Mouse (Mus musculus) neural tube, embryonic 14.5 days (tissue): Measurements from ENCODE around the gene Wdr91. TPM values are rescaled to one million over a fixed set of nuclear protein-coding genes. Genes with fewer than 3 reads are reported as not detected.

ENCODE experiments used
- ATAC-seq: fragments of 200-750 bp; cut with Nextera tagmentation; 2 replicates; pipeline ENCODE4 v1.8.0; 2017; ENCODE audit warnings: low read depth, mild to moderate bottlenecking, moderate TSS enrichment, moderate library complexity
- H3K27ac ChIP-seq: fragments of 300-500 bp; sonication (generic); 2 replicates; pipeline ENCODE4 v1.5.1; 2014; ENCODE audit warnings: low read depth, mild to moderate bottlenecking, control low read depth, low read length, moderate library complexity, mixed read lengths
- H3K27me3 ChIP-seq: fragments of 300-500 bp; sonication (generic); 2 replicates; pipeline ENCODE4 v1.6.1; 2014; ENCODE audit warnings: low read length; ENCODE audit not compliant: control insufficient read depth, insufficient read depth
- H3K36me3 ChIP-seq: fragments of 300-500 bp; sonication (generic); 2 replicates; pipeline ENCODE4 v1.6.1; 2014; ENCODE audit warnings: low read length, mixed read lengths; ENCODE audit not compliant: control insufficient read depth, insufficient read depth
- H3K4me1 ChIP-seq: fragments of 300-500 bp; sonication (generic); 2 replicates; pipeline ENCODE4 v1.6.1; 2014; ENCODE audit warnings: low read length; ENCODE audit not compliant: control insufficient read depth, insufficient read depth
- H3K4me2 ChIP-seq: fragments of 300-500 bp; sonication (generic); 2 replicates; pipeline ENCODE4 v1.6.1; 2014; ENCODE audit warnings: mild to moderate bottlenecking, low read depth, low read length, control low read depth
- H3K4me3 ChIP-seq: fragments of 300-500 bp; sonication (generic); 2 replicates; pipeline ENCODE4 v1.5.1; 2014; ENCODE audit warnings: low read depth, low read length, control low read depth, mixed read lengths
- H3K9ac ChIP-seq: fragments of 300-500 bp; sonication (generic); replicated peaks from 2 replicates; pipeline ENCODE4 v1.6.1; 2014; ENCODE audit warnings: low read depth, mild to moderate bottlenecking, control low read depth, low read length, mixed read lengths
- H3K9me3 ChIP-seq: fragments of 300-500 bp; sonication (generic); 2 replicates; pipeline ENCODE4 v1.6.1; 2016; ENCODE audit warnings: low read length; ENCODE audit not compliant: control insufficient read depth
- WGBS: fragments of 180-500 bp; shearing (Covaris S2); extraction: QIAGEN DNeasy Blood & Tissue Kit; methylation state at CpG from one replicate; pipeline ENCODE4 v1.1.7; 2014; 5-methylcytosine and 5-hydroxymethylcytosine counted together
- polyA plus RNA-seq: library from polyadenylated mRNA; unstranded; fragments of >200 nt; fragmentation: Nextera tagmentation; extraction: Ambion mirVana; gene quantifications from 2 replicates; pipeline ENCODE4 v1.2.1, GENCODE M21; 2014

Wdr91 gene
- polyA plus RNA-seq, 1 experiment from 2014 or later = 18.3 TPM

GRCm38 (mm10) chr6:34877509-34878321, 33.0 kb downstream of the Wdr91 start, which contains the start of gene Cyren:
Gene Cyren (minus strand): TSS chr6:34878060.
- 0% methylated on average over 49 of the region's 56 CpGs for WGBS
- H3K27ac ChIP-seq = peak within 1 kb of the TSS; percentile 85
- H3K36me3 ChIP-seq = no peaks in the 10 kb centered on the region
- ATAC-seq = peak; percentile 93
- H3K27me3 ChIP-seq = no peaks in the 10 kb centered on the region
- H3K9me3 ChIP-seq = no peaks in the 10 kb centered on the region
- H3K4me3 ChIP-seq = peak within 1 kb of the TSS; percentile 64
- H3K4me2 ChIP-seq = peak within 1 kb of the TSS; percentile 74
- peaks cover 8% of the 10 kb centered on the region for H3K4me1 ChIP-seq
- peak within 1 kb of the TSS; percentile 76 for H3K9ac ChIP-seq

GRCm38 (mm10) chr6:34876835-34877156, 33.9 kb downstream of the Wdr91 start:
- no peak for ATAC-seq
- Histone ChIP-seq H3K27me3 (no peaks in the 10 kb centered on the region), H3K9ac (peak overlapping the region; percentile 76; the same call in 1 of the 2 replicates), H3K4me1 (peaks cover 8% of the 10 kb centered on the region), H3K36me3 (no peaks in the 10 kb centered on the region), H3K4me2 (peak overlapping the region; percentile 74), H3K4me3 (peak overlapping the region; percentile 64; the same call in 1 of the 2 replicates), H3K27ac (no peak overlapping the region), H3K9me3 (no peaks in the 10 kb centered on the region)
- WGBS = 55% methylated on average over 2 of the region's 2 CpGs

- no peaks in the 10 kb centered on the region for H3K36me3 ChIP-seq
- H3K9me3 ChIP-seq = no peaks in the 10 kb centered on the region
- H3K9ac ChIP-seq = no peak overlapping the region
- H3K27ac ChIP-seq = no peak overlapping the region
- WGBS = 71% methylated on average over 12 of the region's 12 CpGs
- H3K4me2 ChIP-seq = peak overlapping the region; percentile 74; the same call in 1 of the 2 replicates
- no peaks in the 10 kb centered on the region for H3K27me3 ChIP-seq
- no peak overlapping the region; the same call in 1 of the 2 replicates for H3K4me3 ChIP-seq
- ATAC-seq = no peak
- H3K4me1 ChIP-seq = peaks cover 8% of the 10 kb centered on the region
These were observed 34.5 kb downstream of the Wdr91 start for GRCm38 (mm10) chr6:34875966-34876834.

GRCm38 (mm10) chr6:34875268-34875761, 35.4 kb downstream of the Wdr91 start:
- H3K36me3 ChIP-seq = no peaks in the 10 kb centered on the region
- peaks cover 8% of the 10 kb centered on the region for H3K4me1 ChIP-seq
- no peak overlapping the region for H3K27ac ChIP-seq
- WGBS = 87% methylated on average over 15 of the region's 15 CpGs
- H3K9me3 ChIP-seq = no peaks in the 10 kb centered on the region
- H3K4me3 ChIP-seq = no peak overlapping the region
- no peaks in the 10 kb centered on the region for H3K27me3 ChIP-seq
- no peak overlapping the region for H3K4me2 ChIP-seq
- H3K9ac ChIP-seq = no peak overlapping the region
- ATAC-seq = no peak

GRCm38 (mm10) chr6:34874101-34874921, 36.4 kb downstream of the Wdr91 start:
- Histone ChIP-seq H3K4me2 (no peak overlapping the region), H3K4me1 (peaks cover 8% of the 10 kb centered on the region), H3K27ac (no peak overlapping the region), H3K9ac (no peak overlapping the region), H3K4me3 (no peak overlapping the region), H3K9me3 (no peaks in the 10 kb centered on the region), H3K36me3 (no peaks in the 10 kb centered on the region), H3K27me3 (no peaks in the 10 kb centered on the region)
- no peak for ATAC-seq
- 74% methylated on average over 21 of the region's 21 CpGs for WGBS

GRCm38 (mm10) chr6:34872871-34873270, 37.8 kb downstream of the Wdr91 start:
- 83% methylated on average over 10 of the region's 10 CpGs for WGBS
- H3K4me3 ChIP-seq = no peak overlapping the region
- no peak overlapping the region for H3K9ac ChIP-seq
- H3K4me1 ChIP-seq = peaks cover 5% of the 10 kb centered on the region
- ATAC-seq = no peak
- H3K4me2 ChIP-seq = no peak overlapping the region
- no peak overlapping the region for H3K27ac ChIP-seq
- no peaks in the 10 kb centered on the region for H3K9me3 ChIP-seq
- H3K36me3 ChIP-seq = no peaks in the 10 kb centered on the region
- no peaks in the 10 kb centered on the region for H3K27me3 ChIP-seq

- ATAC-seq = no peak
- H3K9ac ChIP-seq = no peak overlapping the region
- H3K27ac ChIP-seq = no peak overlapping the region
- WGBS = 93% methylated on average over 7 of the region's 7 CpGs
- no peak overlapping the region for H3K4me3 ChIP-seq
- no peak overlapping the region for H3K4me2 ChIP-seq
- peaks cover 4% of the 10 kb centered on the region for H3K4me1 ChIP-seq
- no peaks in the 10 kb centered on the region for H3K36me3 ChIP-seq
- no peaks in the 10 kb centered on the region for H3K27me3 ChIP-seq
- H3K9me3 ChIP-seq = no peaks in the 10 kb centered on the region
These were observed 38.7 kb downstream of the Wdr91 start for GRCm38 (mm10) chr6:34871929-34872328.

- Histone ChIP-seq H3K4me1 (no peaks in the 10 kb centered on the region), H3K4me3 (no peak overlapping the region), H3K9ac (no peak overlapping the region), H3K36me3 (no peaks in the 10 kb centered on the region), H3K27ac (no peak overlapping the region), H3K9me3 (no peaks in the 10 kb centered on the region), H3K4me2 (no peak overlapping the region), H3K27me3 (no peaks in the 10 kb centered on the region)
- WGBS = 86% methylated on average over 5 of the region's 5 CpGs
- ATAC-seq = no peak
These were observed 40.0 kb downstream of the Wdr91 start for GRCm38 (mm10) chr6:34870724-34871123.
